Mouse (Mus musculus): ENCODE data around the gene Accsl. TPM values are rescaled to one million over a fixed set of nuclear protein-coding genes. Genes with fewer than 3 reads are reported as not detected.

Gene Accsl
- polyA plus RNA-seq (2014; fragmentation: Nextera tagmentation; extraction: Ambion mirVana): not detected in 2 replicates

GRCm38 (mm10) chr2:93869107-93869600, at the start of gene Accsl:
Gene Accsl, minus strand, starts transcription at chr2:93869157.
- H3K9ac ChIP-seq (ENCODE audit: low read depth, low read length): no peak within 1 kb of the TSS
- no peak for ATAC-seq (replicated peaks; ENCODE audit: insufficient number of reproducible peaks, low FRiP score, low TSS enrichment)
- H3K36me3 ChIP-seq (ENCODE audit: control insufficient read depth, insufficient read depth, low read length): no peaks in the 10 kb centered on the region
- H3K4me2 ChIP-seq: no peak within 1 kb of the TSS
- H3K4me1 ChIP-seq (ENCODE audit: control insufficient read depth, insufficient read depth, low read length): peaks cover 8% of the 10 kb centered on the region
- H3K9me3 ChIP-seq (replicated peaks; ENCODE audit: control insufficient read depth, low read length): no peaks in the 10 kb centered on the region
- no peaks in the 10 kb centered on the region for H3K27me3 ChIP-seq (ENCODE audit: control insufficient read depth, insufficient read depth, low read length)
- no peak within 1 kb of the TSS for H3K27ac ChIP-seq (ENCODE audit: low read depth, low read length)
- 70% methylated on average over 7 of the region's 7 CpGs for WGBS (ENCODE audit: insufficient replicate concordance)
- no peak within 1 kb of the TSS for H3K4me3 ChIP-seq (ENCODE audit: low read depth, low read length)

- Histone ChIP-seq H3K4me1 (ENCODE audit: control insufficient read depth, insufficient read depth, low read length) (no peaks in the 10 kb centered on the region), H3K27ac (ENCODE audit: low read depth, low read length) (no peak overlapping the region), H3K4me3 (ENCODE audit: low read depth, low read length) (no peak overlapping the region), H3K27me3 (ENCODE audit: control insufficient read depth, insufficient read depth, low read length) (peaks cover 2% of the 10 kb centered on the region; the same call in 1 of the 2 replicates), H3K9ac (ENCODE audit: low read depth, low read length) (no peak overlapping the region), H3K4me2 (no peak overlapping the region), H3K9me3 (replicated peaks; ENCODE audit: control insufficient read depth, low read length) (no peaks in the 10 kb centered on the region), H3K36me3 (ENCODE audit: control insufficient read depth, insufficient read depth, low read length) (no peaks in the 10 kb centered on the region)
- 83% methylated on average over 2 of the region's 2 CpGs for WGBS (ENCODE audit: insufficient replicate concordance)
- no peak for ATAC-seq (replicated peaks; ENCODE audit: insufficient number of reproducible peaks, low FRiP score, low TSS enrichment)
These were observed 44.6 kb upstream of the Accsl start for GRCm38 (mm10) chr2:93913552-93913951.

- no peaks in the 10 kb centered on the region for H3K9me3 ChIP-seq (replicated peaks; ENCODE audit: control insufficient read depth, low read length)
- no peak overlapping the region for H3K4me2 ChIP-seq
- H3K27ac ChIP-seq (ENCODE audit: low read depth, low read length): no peak overlapping the region
- H3K27me3 ChIP-seq (ENCODE audit: control insufficient read depth, insufficient read depth, low read length): peaks cover 2% of the 10 kb centered on the region; the same call in 1 of the 2 replicates
- H3K4me1 ChIP-seq (ENCODE audit: control insufficient read depth, insufficient read depth, low read length): no peaks in the 10 kb centered on the region
- WGBS (ENCODE audit: insufficient replicate concordance): 81% methylated on average over 10 of the region's 10 CpGs
- ATAC-seq (replicated peaks; ENCODE audit: insufficient number of reproducible peaks, low FRiP score, low TSS enrichment): no peak
- H3K9ac ChIP-seq (ENCODE audit: low read depth, low read length): no peak overlapping the region
- H3K36me3 ChIP-seq (ENCODE audit: control insufficient read depth, insufficient read depth, low read length): no peaks in the 10 kb centered on the region
- H3K4me3 ChIP-seq (ENCODE audit: low read depth, low read length): no peak overlapping the region
These were observed 43.0 kb upstream of the Accsl start for GRCm38 (mm10) chr2:93911942-93912341.

- H3K9me3 ChIP-seq (replicated peaks; ENCODE audit: control insufficient read depth, low read length): no peaks in the 10 kb centered on the region
- H3K27ac ChIP-seq (ENCODE audit: low read depth, low read length): no peak overlapping the region
- no peak overlapping the region for H3K4me3 ChIP-seq (ENCODE audit: low read depth, low read length)
- H3K27me3 ChIP-seq (ENCODE audit: control insufficient read depth, insufficient read depth, low read length): peaks cover 6% of the 10 kb centered on the region; the same call in 1 of the 2 replicates
- ATAC-seq (replicated peaks; ENCODE audit: insufficient number of reproducible peaks, low FRiP score, low TSS enrichment): no peak
- no peaks in the 10 kb centered on the region for H3K36me3 ChIP-seq (ENCODE audit: control insufficient read depth, insufficient read depth, low read length)
- WGBS (ENCODE audit: insufficient replicate concordance): 82% methylated on average over 5 of the region's 5 CpGs
- no peak overlapping the region for H3K9ac ChIP-seq (ENCODE audit: low read depth, low read length)
- H3K4me2 ChIP-seq: no peak overlapping the region
- no peaks in the 10 kb centered on the region; the same call in 1 of the 2 replicates for H3K4me1 ChIP-seq (ENCODE audit: control insufficient read depth, insufficient read depth, low read length)
These were observed 40.8 kb upstream of the Accsl start for GRCm38 (mm10) chr2:93909716-93910115.

GRCm38 (mm10) chr2:93907519-93908294, 38.8 kb upstream of the Accsl start:
- Histone ChIP-seq H3K36me3 (ENCODE audit: control insufficient read depth, insufficient read depth, low read length) (no peaks in the 10 kb centered on the region), H3K27me3 (ENCODE audit: control insufficient read depth, insufficient read depth, low read length) (peaks cover 6% of the 10 kb centered on the region; the same call in 1 of the 2 replicates), H3K4me1 (ENCODE audit: control insufficient read depth, insufficient read depth, low read length) (peaks cover 4% of the 10 kb centered on the region; the same call in 1 of the 2 replicates), H3K9me3 (replicated peaks; ENCODE audit: control insufficient read depth, low read length) (no peaks in the 10 kb centered on the region), H3K4me3 (ENCODE audit: low read depth, low read length) (no peak overlapping the region), H3K27ac (ENCODE audit: low read depth, low read length) (no peak overlapping the region), H3K4me2 (no peak overlapping the region), H3K9ac (ENCODE audit: low read depth, low read length) (no peak overlapping the region)
- 44% methylated on average over 9 of the region's 9 CpGs for WGBS (ENCODE audit: insufficient replicate concordance)
- ATAC-seq (replicated peaks; ENCODE audit: insufficient number of reproducible peaks, low FRiP score, low TSS enrichment): no peak

GRCm38 (mm10) chr2:93906316-93906715, 37.4 kb upstream of the Accsl start:
- Histone ChIP-seq H3K27ac (ENCODE audit: low read depth, low read length) (no peak overlapping the region), H3K9ac (ENCODE audit: low read depth, low read length) (no peak overlapping the region), H3K27me3 (ENCODE audit: control insufficient read depth, insufficient read depth, low read length) (peaks cover 6% of the 10 kb centered on the region; the same call in 1 of the 2 replicates), H3K9me3 (replicated peaks; ENCODE audit: control insufficient read depth, low read length) (no peaks in the 10 kb centered on the region), H3K4me3 (ENCODE audit: low read depth, low read length) (no peak overlapping the region), H3K4me2 (no peak overlapping the region), H3K4me1 (ENCODE audit: control insufficient read depth, insufficient read depth, low read length) (peaks cover 4% of the 10 kb centered on the region; the same call in 1 of the 2 replicates), H3K36me3 (ENCODE audit: control insufficient read depth, insufficient read depth, low read length) (no peaks in the 10 kb centered on the region)
- 33% methylated on average over 4 of the region's 4 CpGs for WGBS (ENCODE audit: insufficient replicate concordance)
- ATAC-seq (replicated peaks; ENCODE audit: insufficient number of reproducible peaks, low FRiP score, low TSS enrichment): no peak

GRCm38 (mm10) chr2:93903415-93903814, 34.5 kb upstream of the Accsl start:
- 38% methylated on average over 6 of the region's 6 CpGs for WGBS (ENCODE audit: insufficient replicate concordance)
- no peak for ATAC-seq (replicated peaks; ENCODE audit: insufficient number of reproducible peaks, low FRiP score, low TSS enrichment)
- Histone ChIP-seq H3K4me2 (no peak overlapping the region), H3K4me1 (ENCODE audit: control insufficient read depth, insufficient read depth, low read length) (peaks cover 4% of the 10 kb centered on the region; the same call in 1 of the 2 replicates), H3K36me3 (ENCODE audit: control insufficient read depth, insufficient read depth, low read length) (no peaks in the 10 kb centered on the region), H3K27ac (ENCODE audit: low read depth, low read length) (no peak overlapping the region), H3K9ac (ENCODE audit: low read depth, low read length) (no peak overlapping the region), H3K4me3 (ENCODE audit: low read depth, low read length) (no peak overlapping the region), H3K27me3 (ENCODE audit: control insufficient read depth, insufficient read depth, low read length) (peaks cover 4% of the 10 kb centered on the region; the same call in 1 of the 2 replicates), H3K9me3 (replicated peaks; ENCODE audit: control insufficient read depth, low read length) (no peaks in the 10 kb centered on the region)

GRCm38 (mm10) chr2:93902680-93903305, 33.8 kb upstream of the Accsl start:
- Histone ChIP-seq H3K9ac (ENCODE audit: low read depth, low read length) (no peak overlapping the region), H3K27me3 (ENCODE audit: control insufficient read depth, insufficient read depth, low read length) (peaks cover 4% of the 10 kb centered on the region; the same call in 1 of the 2 replicates), H3K4me2 (no peak overlapping the region), H3K36me3 (ENCODE audit: control insufficient read depth, insufficient read depth, low read length) (no peaks in the 10 kb centered on the region), H3K27ac (ENCODE audit: low read depth, low read length) (no peak overlapping the region), H3K4me1 (ENCODE audit: control insufficient read depth, insufficient read depth, low read length) (peaks cover 4% of the 10 kb centered on the region; the same call in 1 of the 2 replicates), H3K9me3 (replicated peaks; ENCODE audit: control insufficient read depth, low read length) (no peaks in the 10 kb centered on the region), H3K4me3 (ENCODE audit: low read depth, low read length) (no peak overlapping the region)
- 59% methylated on average over 5 of the region's 5 CpGs for WGBS (ENCODE audit: insufficient replicate concordance)
- ATAC-seq (replicated peaks; ENCODE audit: insufficient number of reproducible peaks, low FRiP score, low TSS enrichment): no peak
